Mouse (Mus musculus): ENCODE data around the gene Sgms2.

- no peak for TF ChIP-seq CTCF (IDR thresholded peaks at IDR 0.05)
- no peak for TF ChIP-seq EP300 (IDR thresholded peaks at IDR 0.05)
These were observed 33.0 kb upstream of the Sgms2 start for GRCm38 (mm10) chr3:131524210-131524609.

Data from lung, postnatal 0 days (tissue).